Mouse (Mus musculus) E14TG2a.4 (cell line): Measurements from ENCODE around the gene Hoxa7.

Source experiments
- H3K27me3 ChIP-seq: 2 replicates; pipeline ENCODE4 v1.6.1; 2014; ENCODE audit warnings: low read length, control low read depth; ENCODE audit not compliant: insufficient read depth
- H3K36me3 ChIP-seq: 2 replicates; pipeline ENCODE4 v1.6.1; 2014; ENCODE audit warnings: low read length, control low read depth; ENCODE audit not compliant: insufficient read depth
- H3K4me1 ChIP-seq: replicated peaks from 2 replicates; pipeline ENCODE4 v1.6.1; 2014; ENCODE audit warnings: low read depth, low read length, control low read depth
- H3K4me3 ChIP-seq: replicated peaks from 2 replicates; pipeline ENCODE4 v1.5.1; 2014; ENCODE audit warnings: mild to moderate bottlenecking, low read length
- H3K9me3 ChIP-seq: 2 replicates; pipeline ENCODE4 v1.6.1; 2014; ENCODE audit warnings: low read length, control low read depth
- CTCF ChIP-seq: conservative IDR thresholded peaks from 2 replicates; pipeline ENCODE4 v1.5.1; 2014; ENCODE audit warnings: low read length
- NANOG ChIP-seq: IDR thresholded peaks from 2 replicates; pipeline ENCODE4 v1.6.1; 2014; ENCODE audit warnings: borderline replicate concordance, low read length, mixed read lengths
- POU5F1 ChIP-seq: IDR thresholded peaks from 2 replicates; pipeline ENCODE4 v1.6.1; 2014; ENCODE audit warnings: low read length, borderline replicate concordance

Hoxa7 gene

GRCm38 (mm10) chr6:52236806-52237205 lies 15.2 kb upstream of the Hoxa7 start:
- Histone ChIP-seq H3K36me3 (no peaks in the 10 kb centered on the region), H3K4me1 (peaks cover 51% of the 10 kb centered on the region), H3K9me3 (peaks cover 2% of the 10 kb centered on the region; the same call in 1 of the 2 replicates), H3K4me3 (no peak overlapping the region), H3K27me3 (peaks cover 97% of the 10 kb centered on the region)
- no peak for TF ChIP-seq NANOG
- no peak for TF ChIP-seq CTCF
- TF ChIP-seq POU5F1: no peak

GRCm38 (mm10) chr6:52235866-52236265 lies 14.2 kb upstream of the Hoxa7 start:
- TF ChIP-seq CTCF (no peak), POU5F1 (no peak), NANOG (no peak)
- no peaks in the 10 kb centered on the region; the same call in 1 of the 2 replicates for H3K9me3 ChIP-seq
- no peak overlapping the region for H3K4me3 ChIP-seq

GRCm38 (mm10) chr6:52235267-52235666 lies 13.6 kb upstream of the Hoxa7 start:
- TF ChIP-seq CTCF: no peak
- no peak for TF ChIP-seq POU5F1
- no peak for TF ChIP-seq NANOG
- Histone ChIP-seq H3K27me3 (peaks cover 96% of the 10 kb centered on the region), H3K36me3 (no peaks in the 10 kb centered on the region), H3K4me3 (0 out of 2 replicates have a peak overlapping the region, but pooled peaks have one; percentile 65), H3K4me1 (peaks cover 40% of the 10 kb centered on the region), H3K9me3 (no peaks in the 10 kb centered on the region; the same call in 1 of the 2 replicates)

More at GRCm38 (mm10) chr6:52235866-52236265, 14.2 kb upstream of the Hoxa7 start:
- Histone ChIP-seq H3K27me3 (peaks cover 95% of the 10 kb centered on the region), H3K4me1 (peaks cover 43% of the 10 kb centered on the region), H3K36me3 (no peaks in the 10 kb centered on the region)

GRCm38 (mm10) chr6:52234428-52235140 lies 12.9 kb upstream of the Hoxa7 start:
- TF ChIP-seq CTCF (no peak), NANOG (no peak), POU5F1 (no peak)
- H3K4me3 ChIP-seq: peak overlapping the region; percentile 65
- no peaks in the 10 kb centered on the region for H3K36me3 ChIP-seq
- peaks cover 96% of the 10 kb centered on the region for H3K27me3 ChIP-seq
- peaks cover 40% of the 10 kb centered on the region for H3K4me1 ChIP-seq
- no peaks in the 10 kb centered on the region; the same call in 1 of the 2 replicates for H3K9me3 ChIP-seq

GRCm38 (mm10) chr6:52233546-52234427 lies 12.1 kb upstream of the Hoxa7 start:
- Histone ChIP-seq H3K36me3 (no peaks in the 10 kb centered on the region), H3K27me3 (peaks cover 97% of the 10 kb centered on the region), H3K4me1 (peaks cover 46% of the 10 kb centered on the region), H3K4me3 (peak overlapping the region; percentile 65), H3K9me3 (no peaks in the 10 kb centered on the region; the same call in 1 of the 2 replicates)
- no peak for TF ChIP-seq POU5F1
- no peak for TF ChIP-seq NANOG
- no peak for TF ChIP-seq CTCF

GRCm38 (mm10) chr6:52232984-52233545 lies 11.4 kb upstream of the Hoxa7 start:
- Histone ChIP-seq H3K4me1 (peaks cover 47% of the 10 kb centered on the region), H3K36me3 (no peaks in the 10 kb centered on the region), H3K4me3 (peak overlapping the region; percentile 65), H3K9me3 (no peaks in the 10 kb centered on the region; the same call in 1 of the 2 replicates), H3K27me3 (peaks cover 96% of the 10 kb centered on the region)
- TF ChIP-seq CTCF (no peak), POU5F1 (no peak), NANOG (no peak)

GRCm38 (mm10) chr6:52232568-52232965 lies 10.9 kb upstream of the Hoxa7 start:
- Histone ChIP-seq H3K27me3 (peaks cover 96% of the 10 kb centered on the region), H3K9me3 (no peaks in the 10 kb centered on the region; the same call in 1 of the 2 replicates), H3K4me3 (no peak overlapping the region; the same call in 1 of the 2 replicates), H3K4me1 (peaks cover 47% of the 10 kb centered on the region), H3K36me3 (no peaks in the 10 kb centered on the region)
- TF ChIP-seq POU5F1: no peak

- Histone ChIP-seq H3K4me1 (peaks cover 48% of the 10 kb centered on the region), H3K36me3 (no peaks in the 10 kb centered on the region), H3K4me3 (no peak overlapping the region), H3K27me3 (peaks cover 96% of the 10 kb centered on the region), H3K9me3 (no peaks in the 10 kb centered on the region; the same call in 1 of the 2 replicates)
- TF ChIP-seq CTCF (no peak), POU5F1 (no peak), NANOG (no peak)
Observed at GRCm38 (mm10) chr6:52231885-52232567, 10.4 kb upstream of the Hoxa7 start.
